Mouse (Mus musculus) cerebellum, adult 11 months (tissue): ENCODE data around the gene Pi4ka.
A peak's percentile ranks its signal among the peaks of the same experiment; 100 is the strongest.

Experiments
- DNase-seq: peaks from one replicate; pipeline ENCODE4 v3.0.0; 2022

Gene Pi4ka

GRCm38 (mm10) chr16:17405736-17406443 lies at the start of gene Pi4ka, which contains the start of gene Snap29:
Gene Pi4ka (minus strand): TSS chr16:17406314.
Gene Snap29 (plus strand): TSS chr16:17405986.
- peak; percentile 100 for DNase-seq

DNA sequence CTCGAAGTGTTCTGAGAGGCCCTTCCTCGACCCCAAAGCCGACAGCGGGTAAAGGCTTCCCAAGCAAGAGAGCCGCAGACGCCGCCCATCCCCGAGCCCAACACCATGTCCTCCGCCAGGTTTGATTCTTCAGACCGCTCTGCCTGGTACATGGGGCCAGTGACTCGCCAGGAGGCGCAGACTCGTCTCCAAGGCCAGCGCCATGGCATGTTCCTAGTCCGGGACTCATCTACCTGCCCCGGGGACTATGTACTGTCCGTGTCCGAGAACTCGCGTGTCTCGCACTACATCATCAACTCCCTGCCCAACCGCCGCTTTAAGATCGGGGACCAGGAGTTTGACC lies 46.2 kb upstream of the Pi4ka start:
- peak; percentile 53 for DNase-seq

DNA sequence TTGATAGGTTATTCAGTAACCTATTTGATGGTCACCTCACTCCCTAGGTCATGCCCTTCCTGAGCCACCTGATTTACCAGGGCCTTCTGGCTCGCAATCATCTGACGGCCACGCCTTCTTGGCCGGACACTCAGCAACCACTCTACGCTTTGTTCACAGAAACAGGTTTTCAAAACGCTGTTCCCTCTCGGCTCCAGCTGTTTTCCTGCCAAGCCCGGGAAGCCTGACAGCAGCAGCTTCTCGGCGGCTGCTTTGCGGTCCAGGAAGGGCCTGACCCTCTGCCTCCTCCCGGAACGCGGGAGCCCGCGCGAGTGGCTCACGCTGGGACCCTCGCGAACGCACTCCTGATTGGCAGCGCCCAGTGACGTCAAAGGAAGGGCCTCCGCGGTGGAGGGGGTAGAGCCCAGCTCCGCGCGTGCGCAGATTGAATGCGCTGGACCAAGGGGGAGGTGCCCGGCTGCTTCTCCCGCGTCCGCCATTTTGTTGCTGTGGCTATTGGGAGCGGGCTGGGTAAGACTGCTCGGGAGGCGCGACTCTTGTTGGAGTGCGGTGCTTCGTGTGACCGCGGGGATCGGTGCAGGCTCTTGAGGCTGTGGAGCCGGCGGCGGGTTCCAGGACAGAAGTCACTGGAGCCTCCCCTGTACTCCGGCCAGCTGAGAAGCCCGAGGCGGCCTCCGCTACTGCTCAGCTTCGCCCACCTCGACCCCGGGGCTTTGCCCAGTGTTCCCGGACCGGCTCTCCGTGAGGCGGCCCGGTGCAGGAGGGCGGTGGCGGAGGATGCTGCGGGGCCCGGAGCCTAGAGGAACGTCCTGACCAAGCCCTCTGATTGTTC lies 45.6 kb upstream of the Pi4ka start, which contains the start of gene Crkl:
Crkl (plus strand) TSS at position 447 of the 832 bp plus-strand sequence.
- DNase-seq, result peak; percentile 98

- DNase-seq, result no peak
Measured at GRCm38 (mm10) chr16:17432576-17432975, 26.5 kb upstream of the Pi4ka start.

GRCm38 (mm10) chr16:17423021-17423420 lies 16.9 kb upstream of the Pi4ka start:
- DNase-seq, result no peak

DNA sequence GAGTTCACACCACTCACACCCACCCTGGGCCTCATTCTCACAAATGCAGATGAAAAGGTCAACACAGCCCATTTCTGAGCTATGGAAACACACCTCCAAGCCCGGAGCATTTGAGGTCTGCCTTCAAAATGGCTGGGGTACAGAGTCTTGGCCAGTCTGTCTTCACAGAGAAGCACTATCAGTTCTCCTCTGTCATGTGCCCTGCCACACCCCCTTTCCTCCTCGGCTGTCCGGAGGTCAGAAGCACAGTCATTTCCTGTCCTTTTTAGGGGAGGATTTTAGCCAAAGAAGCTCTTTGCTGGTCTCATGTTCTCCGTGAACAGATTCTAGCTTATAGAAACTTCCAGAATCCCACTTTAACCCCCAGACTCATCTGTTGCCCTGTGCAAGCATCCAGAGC lies 4.1 kb upstream of the Pi4ka start:
- DNase-seq, result no peak

DNA sequence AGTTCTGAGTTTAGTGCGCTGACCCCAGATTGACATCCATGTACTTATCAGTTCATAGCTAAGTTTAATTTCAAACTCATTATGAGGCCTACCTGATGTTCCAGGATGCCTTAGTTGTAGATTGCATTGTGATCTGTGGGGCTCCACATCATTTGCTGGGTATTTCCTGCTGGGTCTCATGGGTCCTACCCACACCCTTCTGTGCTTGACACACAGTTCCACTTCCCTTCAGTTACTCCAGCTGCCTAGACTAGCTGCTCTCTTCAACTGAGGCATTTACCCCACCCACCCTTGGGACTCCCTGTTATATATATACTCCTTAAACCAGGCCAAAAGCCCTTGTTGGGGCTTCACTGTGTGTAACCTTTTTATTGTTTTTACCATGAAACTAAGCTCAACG lies 2.9 kb upstream of the Pi4ka start:
- DNase-seq, result no peak

GRCm38 (mm10) chr16:17406512-17407231 lies 558 bp upstream of the Pi4ka start:
- no peak for DNase-seq

- peak; percentile 67 for DNase-seq
Measured at GRCm38 (mm10) chr16:17405271-17405696, 830 bp downstream of the Pi4ka start.

DNA sequence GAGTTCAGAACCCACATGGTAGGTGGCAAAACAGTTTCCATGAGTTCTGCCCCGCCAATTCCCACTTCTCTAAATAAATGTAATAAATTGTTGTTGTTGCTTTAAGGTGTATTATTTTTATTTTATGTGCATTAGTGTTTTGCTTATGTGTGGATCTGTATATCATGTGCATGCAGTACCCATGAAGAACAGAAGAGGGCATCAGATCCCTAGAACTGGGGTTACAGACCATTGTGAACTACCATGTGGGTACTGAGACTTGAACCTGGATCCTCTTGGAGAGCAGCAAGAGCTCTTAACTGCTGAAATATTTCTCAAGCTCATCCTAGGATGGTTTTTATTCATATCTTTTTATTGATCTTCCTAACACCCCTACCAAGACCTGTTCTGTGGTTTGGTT lies 3.3 kb downstream of the Pi4ka start:
- peak; percentile 27 for DNase-seq

DNA sequence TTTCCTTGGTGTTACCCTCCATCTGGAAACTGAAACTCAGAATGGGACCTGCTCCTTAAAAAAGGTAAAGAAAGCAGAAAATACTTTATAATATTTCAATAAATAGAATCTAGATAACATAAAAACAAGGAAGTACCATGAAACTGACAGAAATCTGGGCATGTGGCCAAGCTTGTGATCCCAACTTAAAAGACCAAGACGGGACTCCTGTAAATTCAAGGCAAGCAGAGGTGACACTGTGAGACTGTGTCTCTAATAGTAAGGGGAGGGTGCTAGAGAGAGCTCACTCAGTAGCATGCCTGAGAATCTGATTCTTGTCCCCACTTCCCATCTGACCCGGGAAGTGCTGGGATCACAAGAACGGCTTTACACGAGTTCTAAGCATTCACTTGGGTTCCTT lies 13.3 kb downstream of the Pi4ka start:
- no peak for DNase-seq

- no peak for DNase-seq
Measured at GRCm38 (mm10) chr16:17383594-17384326, 22.4 kb downstream of the Pi4ka start.

DNA sequence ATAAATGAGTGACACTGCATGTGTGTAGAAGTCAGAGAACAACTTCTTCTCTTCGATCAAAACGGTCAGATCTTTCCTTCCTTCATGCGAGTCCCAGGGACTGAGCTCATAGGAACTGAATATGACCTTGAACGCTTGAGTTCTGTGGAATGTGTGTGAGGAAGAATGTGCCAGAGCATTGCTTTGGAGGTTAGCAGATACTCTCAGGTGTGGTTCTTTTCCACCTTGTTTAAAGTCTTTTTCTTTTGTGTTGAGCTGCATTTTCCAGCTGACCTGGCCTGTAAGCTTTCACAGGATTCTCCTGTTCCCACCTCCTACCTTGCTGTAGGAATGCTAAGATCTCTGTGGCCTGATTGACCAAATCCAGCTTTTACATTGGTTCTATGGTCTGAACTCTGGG lies 23.8 kb downstream of the Pi4ka start:
- DNase-seq, result no peak

- no peak for DNase-seq
Measured at GRCm38 (mm10) chr16:17358787-17359186, 47.3 kb downstream of the Pi4ka start.

GRCm38 (mm10) chr16:17356031-17356430 lies 50.1 kb downstream of the Pi4ka start:
- no peak for DNase-seq

- DNase-seq, result no peak
Measured at GRCm38 (mm10) chr16:17346766-17347165, 59.3 kb downstream of the Pi4ka start.

DNA sequence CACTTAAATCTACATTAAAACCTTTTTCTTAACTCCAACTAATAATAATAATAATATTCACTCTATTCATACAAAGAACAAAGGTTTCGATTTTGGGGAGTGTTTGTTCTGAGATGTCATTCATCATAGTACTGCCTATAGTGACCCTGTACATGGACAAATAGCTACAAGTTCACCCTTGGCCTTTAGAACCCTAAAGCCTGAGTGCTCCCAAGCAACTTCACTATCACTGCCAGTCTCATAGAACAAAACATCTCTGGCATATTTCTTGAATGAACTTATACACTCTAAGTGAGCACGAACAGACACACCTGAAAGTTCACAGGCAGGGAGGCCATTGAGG lies 60.3 kb downstream of the Pi4ka start:
- DNase-seq, result no peak

GRCm38 (mm10) chr16:17345141-17345812 lies 60.8 kb downstream of the Pi4ka start:
- no peak for DNase-seq

GRCm38 (mm10) chr16:17341847-17342246 lies 64.3 kb downstream of the Pi4ka start:
- no peak for DNase-seq

GRCm38 (mm10) chr16:17340705-17341104 lies 65.4 kb downstream of the Pi4ka start:
- no peak for DNase-seq

- no peak for DNase-seq
Measured at GRCm38 (mm10) chr16:17339701-17340100, 66.4 kb downstream of the Pi4ka start.

DNA sequence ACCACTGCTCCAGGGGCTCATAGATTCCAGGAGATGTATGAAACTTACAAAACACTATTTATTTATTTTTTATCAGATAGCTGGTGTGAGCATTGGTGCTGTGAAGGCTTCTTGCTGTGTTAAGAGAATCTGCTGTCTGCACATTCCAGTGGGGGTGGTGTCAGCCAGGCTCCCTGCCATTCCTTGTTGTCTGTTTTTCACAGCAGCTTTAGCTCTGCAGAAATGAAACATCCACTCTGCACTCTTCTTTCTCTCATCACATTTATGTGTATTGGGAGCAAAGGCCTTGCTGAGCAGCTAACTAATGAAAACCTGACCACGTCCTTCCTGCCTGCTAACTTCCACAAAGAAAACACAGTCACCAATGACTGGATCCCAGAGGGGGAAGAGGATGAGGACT lies 70.0 kb downstream of the Pi4ka start:
- DNase-seq, result no peak
